Mouse (Mus musculus): ENCODE measurements around the gene Psmd4.

DNA sequence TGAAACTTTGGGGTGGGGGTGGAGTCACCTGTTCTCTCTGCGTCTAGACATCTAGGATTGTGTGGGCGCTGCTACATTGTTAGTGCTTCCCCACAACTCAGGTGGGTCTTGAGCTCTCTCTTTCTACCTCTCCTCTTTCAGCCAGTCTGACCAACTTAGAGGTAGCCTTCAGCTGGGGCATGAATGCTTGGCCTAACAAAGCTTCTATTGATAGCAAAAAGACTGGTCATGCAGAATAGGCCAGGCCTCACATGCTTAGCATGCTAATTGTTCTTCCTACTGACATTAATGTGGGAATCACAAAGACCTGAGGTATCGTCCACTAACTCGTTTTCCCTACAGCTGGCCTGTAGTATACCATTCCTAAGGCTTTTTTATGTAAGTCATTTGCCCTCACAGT, 39.8 kb downstream of the Psmd4 start:
- no peak for TF ChIP-seq CTCF (IDR thresholded peaks at IDR 0.05; ENCODE audit: borderline replicate concordance, insufficient read depth, low read length)
- no peak for TF ChIP-seq POLR2A (IDR thresholded peaks at IDR 0.05; ENCODE audit: low read depth, low read length)
